Mouse (Mus musculus) natural killer cell, adult 2 months (primary cell): ENCODE data around the gene Vrk1.

Experiments
- DNase-seq, 2 experiments: peaks; one replicate each; pipeline ENCODE4 v3.0.0; 2022; ENCODE audit warnings: low spot score in 2 of 2

Vrk1 gene

GRCm38 (mm10) chr12:106010065-106010915 lies at the start of gene Vrk1:
Vrk1 (plus strand) TSS chr12:106010228.
- peak; percentile 80 to 90 for DNase-seq

GRCm38 (mm10) chr12:105960592-105961330 lies 49.3 kb upstream of the Vrk1 start:
- DNase-seq: no peak

- DNase-seq: no peak
These were observed 48.4 kb upstream of the Vrk1 start for GRCm38 (mm10) chr12:105961667-105962066.

- peak; percentile 68 to 80 for DNase-seq
These were observed 47.7 kb upstream of the Vrk1 start for GRCm38 (mm10) chr12:105962103-105963011.

- DNase-seq: no peak
These were observed 46.9 kb upstream of the Vrk1 start for GRCm38 (mm10) chr12:105963012-105963572.

GRCm38 (mm10) chr12:105966887-105967637 lies 43.0 kb upstream of the Vrk1 start:
- DNase-seq: no peak

GRCm38 (mm10) chr12:105967806-105968205 lies 42.2 kb upstream of the Vrk1 start:
- peak; percentile 14 to 15 for DNase-seq

- DNase-seq: peak; percentile 49
These were observed 38.8 kb upstream of the Vrk1 start for GRCm38 (mm10) chr12:105971182-105971581.

- no peak for DNase-seq
These were observed 37.4 kb upstream of the Vrk1 start for GRCm38 (mm10) chr12:105972673-105973072.

- no peak for DNase-seq
These were observed 36.3 kb upstream of the Vrk1 start for GRCm38 (mm10) chr12:105973691-105974090.

GRCm38 (mm10) chr12:105974107-105974506 lies 35.9 kb upstream of the Vrk1 start:
- no peak for DNase-seq

GRCm38 (mm10) chr12:105981121-105981973 lies 28.7 kb upstream of the Vrk1 start:
- DNase-seq: no peak

- no peak for DNase-seq
These were observed 28.1 kb upstream of the Vrk1 start for GRCm38 (mm10) chr12:105981974-105982305.

- DNase-seq: no peak
These were observed 27.4 kb upstream of the Vrk1 start for GRCm38 (mm10) chr12:105982598-105982997.

- no peak for DNase-seq
These were observed 26.5 kb upstream of the Vrk1 start for GRCm38 (mm10) chr12:105983499-105983898.

- DNase-seq: no peak
These were observed 21.6 kb upstream of the Vrk1 start for GRCm38 (mm10) chr12:105988434-105988833.

GRCm38 (mm10) chr12:105992756-105993155 lies 17.3 kb upstream of the Vrk1 start:
- DNase-seq: no peak

GRCm38 (mm10) chr12:105993356-105993755 lies 16.7 kb upstream of the Vrk1 start:
- DNase-seq: no peak

- DNase-seq: no peak
These were observed 14.1 kb upstream of the Vrk1 start for GRCm38 (mm10) chr12:105995940-105996339.
